Mouse (Mus musculus): ENCODE results near the gene Fasl.

Gene Fasl

DNA sequence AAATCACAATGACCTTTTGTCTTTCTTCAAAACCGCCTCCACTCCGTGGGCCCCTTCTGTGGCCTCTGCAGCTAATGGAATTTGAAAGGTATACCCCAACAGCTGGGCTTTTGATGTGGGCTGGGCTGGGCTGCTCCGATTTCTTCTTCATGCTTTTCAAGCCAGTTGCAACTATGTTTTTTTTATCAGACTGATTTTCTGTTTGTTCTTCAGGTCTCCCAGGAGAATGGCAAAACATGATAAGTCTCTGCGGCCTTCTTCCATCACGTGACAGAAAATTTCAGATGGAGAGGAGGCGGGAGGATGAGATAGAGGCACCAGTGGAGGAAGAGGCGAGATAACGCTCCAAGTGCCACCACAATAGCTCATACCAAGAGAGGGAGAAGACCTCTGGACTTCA, 37.0 kb downstream of the Fasl start:
- DNase-seq = no peak

DNA sequence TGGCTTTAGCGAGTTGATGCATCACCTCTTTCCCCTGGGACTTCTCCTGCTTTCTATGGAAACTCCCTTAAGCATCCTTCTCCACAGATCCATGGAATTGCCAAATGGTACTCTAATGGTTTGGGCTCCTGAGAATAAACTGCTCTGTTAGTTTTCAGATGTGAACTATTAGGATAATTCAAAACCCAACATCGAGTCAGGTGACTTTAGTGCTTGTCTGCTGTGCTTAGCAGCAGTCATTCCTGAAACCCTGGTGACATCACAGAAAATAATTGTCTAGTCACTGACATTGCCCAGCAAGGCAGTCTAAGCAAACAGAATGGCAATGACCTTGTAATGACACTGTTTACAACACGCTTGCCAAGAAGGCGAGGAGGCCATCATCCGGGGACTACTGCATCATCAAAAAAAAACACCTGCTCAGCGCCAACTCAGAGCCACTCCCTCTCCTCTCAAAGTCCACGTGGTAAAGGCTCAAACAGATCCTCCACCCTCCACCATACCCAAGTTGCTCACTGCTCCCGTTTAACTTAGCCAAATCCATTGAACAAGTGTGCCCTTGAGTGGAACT, 37.7 kb downstream of the Fasl start:
- no peak for DNase-seq

GRCm38 (mm10) chr1:161748685-161749084, 39.6 kb downstream of the Fasl start:
- no peak for DNase-seq

GRCm38 (mm10) chr1:161748138-161748537, 40.2 kb downstream of the Fasl start:
- peak; percentile 70 to 77 for DNase-seq

- DNase-seq = no peak
These were observed 41.6 kb downstream of the Fasl start for GRCm38 (mm10) chr1:161746542-161747302.

DNA sequence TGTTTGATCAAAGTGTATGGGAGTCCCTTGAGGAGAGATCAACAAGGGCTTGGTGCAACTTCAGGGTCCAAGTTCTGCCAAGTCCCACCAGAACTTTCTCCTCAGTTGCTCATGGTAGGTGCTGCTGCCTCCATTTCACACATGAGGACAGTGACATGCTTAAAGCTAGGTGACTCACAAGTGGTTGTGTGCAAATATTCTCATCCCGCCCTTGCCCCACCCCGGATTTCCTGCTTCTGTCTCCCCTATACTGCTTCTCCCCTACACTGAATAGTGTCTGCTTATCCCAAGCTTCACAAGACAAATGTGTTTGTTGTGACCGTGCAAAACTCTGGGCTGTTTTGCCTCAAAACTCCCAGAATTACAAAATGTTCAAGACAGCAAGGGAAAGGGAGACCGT, 43.4 kb downstream of the Fasl start:
- DNase-seq = no peak

GRCm38 (mm10) chr1:161744209-161744608, 44.1 kb downstream of the Fasl start:
- DNase-seq = no peak

DNA sequence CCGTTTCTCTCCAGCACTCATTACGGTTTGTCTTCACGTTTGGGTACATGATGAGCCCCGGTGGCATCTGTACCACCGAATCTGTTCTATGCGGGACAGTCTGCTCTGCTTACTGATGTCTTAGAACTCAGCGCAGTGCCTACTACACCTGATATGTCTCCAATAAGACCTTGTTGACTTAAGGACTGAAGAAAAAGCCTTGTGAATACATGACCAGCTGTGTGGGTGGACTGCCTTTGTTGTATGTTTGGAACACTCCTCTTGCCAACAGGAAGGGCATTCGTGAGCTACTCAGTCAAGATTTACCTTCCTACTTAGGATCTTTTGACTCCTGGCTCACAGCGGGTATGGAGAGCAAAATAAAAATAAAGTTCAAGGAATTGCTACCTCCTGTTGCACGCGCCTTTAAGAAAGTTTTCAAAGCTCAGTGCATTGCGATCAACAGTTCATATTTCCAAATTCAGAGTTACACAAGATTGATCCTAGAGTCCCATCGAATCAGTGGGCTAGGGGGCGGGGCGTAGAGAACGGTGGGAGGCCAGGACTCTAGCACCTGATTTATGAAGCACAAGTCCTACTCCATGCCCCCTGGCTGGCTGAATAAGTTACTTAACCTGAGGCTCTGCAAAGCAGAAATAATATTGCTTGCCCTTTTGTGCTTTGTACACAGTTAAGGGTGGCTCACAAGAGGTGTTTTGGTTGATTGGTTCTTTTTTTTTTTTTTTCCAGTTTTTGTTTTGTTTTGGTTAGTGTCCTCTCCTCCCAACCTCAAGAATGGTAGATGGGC, 45.6 kb downstream of the Fasl start:
- no peak for DNase-seq

DNA sequence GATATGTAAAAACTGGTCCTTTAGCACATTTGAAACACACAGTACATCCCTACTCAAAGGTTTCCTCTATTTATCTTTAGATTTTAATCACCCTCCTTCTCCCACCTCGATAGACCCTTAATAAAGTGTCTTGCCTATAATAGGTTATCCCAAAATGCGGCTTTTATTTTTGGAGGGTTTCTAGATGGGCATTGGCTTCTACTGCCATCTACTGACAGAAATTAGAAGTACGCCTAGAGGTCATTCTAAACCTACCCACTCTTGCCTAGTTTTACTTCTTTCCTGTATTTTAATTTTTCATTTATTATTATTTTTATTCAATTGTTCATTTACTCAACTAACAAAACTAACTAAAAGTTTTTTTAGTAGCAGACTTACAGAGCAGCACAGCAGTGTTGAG, 51.4 kb downstream of the Fasl start:
- no peak for DNase-seq

DNA sequence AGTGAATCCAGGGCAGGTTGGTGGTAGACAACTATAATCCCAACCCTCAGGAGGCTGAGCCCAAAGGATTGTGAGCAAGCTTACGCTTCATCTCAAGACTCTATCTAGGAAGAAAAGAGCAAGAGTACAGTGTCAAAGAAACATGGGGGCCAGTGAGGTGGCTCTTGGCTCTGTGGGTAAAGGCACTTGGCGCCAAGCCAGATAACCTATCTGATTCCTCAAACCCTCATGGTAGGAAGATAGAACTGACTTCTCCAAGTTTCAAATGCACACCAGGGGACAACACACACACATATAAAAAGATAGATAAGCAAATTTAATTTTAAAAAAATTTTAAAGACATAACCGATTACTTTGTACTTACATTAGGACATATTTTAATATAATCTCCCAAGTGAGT, 52.0 kb downstream of the Fasl start:
- DNase-seq = no peak

DNA sequence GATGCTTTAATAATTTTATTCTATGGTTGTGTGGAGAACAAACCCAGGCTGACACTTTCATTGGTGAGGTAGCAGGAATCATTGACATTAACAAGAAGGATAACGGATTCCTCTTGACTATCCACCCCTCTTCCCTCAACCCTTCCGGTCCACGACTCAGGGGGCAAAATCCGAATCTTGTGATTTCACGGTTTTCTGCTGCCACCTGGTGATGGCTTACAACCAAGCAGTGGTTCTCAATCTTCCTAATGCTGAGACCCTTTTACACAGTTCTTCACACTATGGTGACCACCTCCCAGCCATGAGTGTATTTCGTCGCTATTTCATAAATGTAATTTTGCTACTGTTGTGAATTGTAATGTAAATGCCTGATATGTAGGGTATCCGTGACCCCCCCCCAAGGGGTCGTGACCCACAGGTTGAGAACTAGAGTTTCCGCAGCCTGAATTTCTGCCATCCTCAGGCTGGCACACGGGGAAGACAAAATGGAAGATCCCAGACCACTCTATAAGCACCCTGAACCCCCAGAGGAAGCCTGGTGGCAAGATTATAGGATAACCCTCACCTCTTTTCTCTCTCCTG, 52.7 kb downstream of the Fasl start:
- peak; percentile 58 to 66 for DNase-seq

DNA sequence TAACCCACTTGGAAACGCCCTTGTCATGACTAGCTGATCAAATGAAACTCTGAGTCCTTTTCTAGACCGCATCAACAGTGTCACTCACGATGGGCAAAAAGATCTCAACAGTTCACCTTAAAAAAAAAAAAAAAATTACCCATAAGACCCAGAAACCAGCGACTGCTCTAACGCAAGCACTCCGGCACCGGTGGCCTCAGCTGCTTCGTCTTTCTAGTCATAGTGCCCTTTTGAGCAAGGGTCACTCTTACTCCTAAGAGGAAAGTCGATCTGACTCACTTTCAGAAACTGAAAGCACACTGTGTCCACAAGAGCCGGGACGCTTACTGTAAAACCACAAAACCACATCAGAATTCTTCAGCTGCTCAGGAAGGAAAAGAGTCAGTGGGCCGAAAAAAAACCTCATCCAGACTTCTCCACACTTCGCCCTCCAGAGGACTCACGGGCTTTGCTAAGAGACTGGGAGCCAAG, 53.5 kb downstream of the Fasl start:
- DNase-seq = peak in 1 of 2 experiments; percentile 30

GRCm38 (mm10) chr1:161734314-161734713, 54.0 kb downstream of the Fasl start:
- no peak for DNase-seq
